Mouse (Mus musculus) CH12.LX (cell line): Measurements from ENCODE around the gene Dph6. TPM values are rescaled to one million over a fixed set of nuclear protein-coding genes. Genes with fewer than 3 reads are reported as not detected.

Source experiments
- DNase-seq: peaks from one replicate; pipeline ENCODE4 v3.0.0-alpha.2; 2013; ENCODE audit errors: extremely low read depth
- H3K27ac ChIP-seq: 2 replicates; pipeline ENCODE4 v1.5.1; 2012; ENCODE audit warnings: low read depth, mild to moderate bottlenecking, control low read depth, moderate library complexity; ENCODE audit not compliant: insufficient read depth
- H3K27me3 ChIP-seq: replicated peaks from 2 replicates; pipeline ENCODE3; 2012; ENCODE audit warnings: inconsistent platforms
- H3K36me3 ChIP-seq, 2 experiments: replicated peaks in 1 of 2; 2 replicates each; pipeline versions ENCODE3 to v1.6.1; 2012; ENCODE audit warnings: inconsistent platforms in 1 of 2, low read length in 1 of 2, mild to moderate bottlenecking in 1 of 2, mixed read lengths in 1 of 2, moderate library complexity in 1 of 2; ENCODE audit not compliant: control insufficient read depth in 1 of 2, insufficient read depth in 1 of 2
- H3K4me1 ChIP-seq, 2 experiments: 2 replicates each; pipeline ENCODE4 v1.6.1; 2012; ENCODE audit warnings: inconsistent platforms in 1 of 2, moderate library complexity in 1 of 2; ENCODE audit not compliant: insufficient read depth in 2 of 2, control insufficient read depth in 1 of 2
- H3K4me2 ChIP-seq: 2 replicates; pipeline ENCODE4 v1.6.1; 2012; ENCODE audit warnings: low read depth, mild to moderate bottlenecking, control low read depth; ENCODE audit not compliant: poor library complexity, insufficient read depth, severe bottlenecking
- H3K4me3 ChIP-seq, 3 experiments: fragments of 150-350 bp in 1 of 3; sonication (generic) in 1 of 3; replicated peaks in 1 of 3; 2 replicates each; pipeline versions ENCODE3 to v1.5.1; 2011 to 2012; ENCODE audit warnings: low read depth in 2 of 3, low read length in 2 of 3, mild to moderate bottlenecking in 2 of 3, moderate library complexity in 2 of 3, control low read depth in 1 of 3, improper control_type of control experiment in 1 of 3, inconsistent platforms in 1 of 3, mixed read lengths in 1 of 3; ENCODE audit not compliant: poor library complexity in 1 of 3
- H3K79me2 ChIP-seq: replicated peaks from 2 replicates; pipeline ENCODE4 v1.6.1; 2012; ENCODE audit warnings: mild to moderate bottlenecking, moderate library complexity; ENCODE audit not compliant: control insufficient read depth, poor library complexity, insufficient read depth, severe bottlenecking; ENCODE audit errors: extremely low read depth
- H3K9ac ChIP-seq: 2 replicates; pipeline ENCODE4 v1.6.1; 2012; ENCODE audit warnings: low read depth, mild to moderate bottlenecking, control low read depth, moderate library complexity; ENCODE audit not compliant: insufficient read depth
- H3K9me3 ChIP-seq: replicated peaks from 2 replicates; pipeline ENCODE3; 2012; ENCODE audit warnings: low read length, inconsistent platforms, mixed read lengths
- CHD1 ChIP-seq: IDR thresholded peaks from 2 replicates; pipeline ENCODE4 v1.6.1; 2012; ENCODE audit warnings: low read depth, low read length, improper control_type of control experiment, inconsistent platforms
- E2F4 ChIP-seq: IDR thresholded peaks from 2 replicates; pipeline ENCODE4 v1.6.1; 2011; ENCODE audit warnings: low read depth, low read length, improper control_type of control experiment; ENCODE audit not compliant: insufficient replicate concordance
- ETS1 ChIP-seq: conservative IDR thresholded peaks from 2 replicates; pipeline ENCODE4 v1.6.1; 2012; ENCODE audit warnings: low read depth, mild to moderate bottlenecking, inconsistent platforms, low read length, improper control_type of control experiment, moderate library complexity
- IRF4 ChIP-seq: IDR thresholded peaks from 2 replicates; pipeline ENCODE4 v1.6.1; 2014; ENCODE audit warnings: low read depth, mild to moderate bottlenecking, inconsistent platforms, low read length, improper control_type of control experiment
- JUN ChIP-seq: IDR thresholded peaks from 2 replicates; pipeline ENCODE4 v1.6.1; 2011; ENCODE audit warnings: low read depth, mild to moderate bottlenecking, low read length, improper control_type of control experiment, moderate library complexity; ENCODE audit not compliant: insufficient read depth
- KAT2A ChIP-seq: IDR thresholded peaks from 2 replicates; pipeline ENCODE4 v1.6.1; 2012; ENCODE audit warnings: low read length, improper control_type of control experiment, inconsistent platforms; ENCODE audit not compliant: insufficient replicate concordance
- MAFK ChIP-seq: IDR thresholded peaks from 2 replicates; pipeline ENCODE4 v1.6.1; 2011; ENCODE audit warnings: low read length, improper control_type of control experiment; ENCODE audit not compliant: insufficient replicate concordance
- MAX ChIP-seq: IDR thresholded peaks from 2 replicates; pipeline ENCODE4 v1.6.1; 2011; ENCODE audit warnings: low read length, improper control_type of control experiment
- MAZ ChIP-seq: IDR thresholded peaks from 2 replicates; pipeline ENCODE4 v1.6.1; 2012; ENCODE audit warnings: low read depth, mild to moderate bottlenecking, inconsistent platforms, low read length, improper control_type of control experiment, moderate library complexity
- MEF2A ChIP-seq: IDR thresholded peaks from 2 replicates; pipeline ENCODE4 v1.6.1; 2014; ENCODE audit warnings: low read depth, mild to moderate bottlenecking, inconsistent platforms, low read length, improper control_type of control experiment, borderline replicate concordance
- MXI1 ChIP-seq: IDR thresholded peaks from 2 replicates; pipeline ENCODE4 v1.6.1; 2011; ENCODE audit warnings: mild to moderate bottlenecking, low read depth, low read length, improper control_type of control experiment
- MYC ChIP-seq: IDR thresholded peaks from 2 replicates; pipeline ENCODE4 v1.6.1; 2011; ENCODE audit warnings: low read depth, mild to moderate bottlenecking, improper control_type of control experiment, low read length
- NRF1 ChIP-seq: IDR thresholded peaks from 2 replicates; pipeline ENCODE4 v1.6.1; 2014; ENCODE audit warnings: low read depth, mild to moderate bottlenecking, inconsistent platforms, low read length, improper control_type of control experiment, moderate library complexity
- UBTF ChIP-seq: IDR thresholded peaks from 2 replicates; pipeline ENCODE4 v1.6.1; 2012; ENCODE audit warnings: low read depth, mild to moderate bottlenecking, inconsistent platforms, low read length, improper control_type of control experiment, moderate library complexity
- ZKSCAN1 ChIP-seq: IDR thresholded peaks from 2 replicates; pipeline ENCODE4 v1.6.1; 2012; ENCODE audit warnings: low read depth, inconsistent platforms, low read length, improper control_type of control experiment, borderline replicate concordance
- ZMIZ1 ChIP-seq: IDR thresholded peaks from 2 replicates; pipeline ENCODE4 v1.6.1; 2012; ENCODE audit warnings: low read depth, mild to moderate bottlenecking, inconsistent platforms, low read length, improper control_type of control experiment
- dilution Hi-C: fragments of 300-500 bp; cut with MboI; formaldehyde crosslinking; loops from 2 replicates; pipeline ENCODE4 v1.14.3; 2020; ENCODE audit warnings: low sequenced_read_pairs; ENCODE audit not compliant: extremely low pct_unique_long_range_greater_than_20kb, extremely low pct_ligation_motif_present
- in situ Hi-C: fragments of 300-500 bp; cut with MboI; formaldehyde crosslinking; loops from 3 replicates; pipeline ENCODE4 v1.14.3; 2019; ENCODE audit warnings: low sequenced_read_pairs, low pct_ligation_motif_present, low pct_unique_long_range_greater_than_20kb, mixed read lengths
- polyA plus RNA-seq: library from polyadenylated mRNA; unstranded; fragments of >175 nt; gene quantifications from 2 replicates; pipeline ENCODE4 v1.2.1, GENCODE M21; 2012; ENCODE audit warnings: low read depth; ENCODE audit not compliant: insufficient read length
- total RNA-seq, 2 experiments: library from RNA; depleted of rRNA; stranded (reverse); fragments of 300-350 nt in 1 of 2; fragments of >200 nt in 1 of 2; gene quantifications; 2 replicates each; pipeline ENCODE4 v1.2.3; 2012 to 2014

Gene Dph6
- total and polyA plus RNA-seq, 3 experiments: 11.1 to 25.2 (median 18.3) TPM

GRCm38 (mm10) chr2:114687081-114687480, 32.3 kb upstream of the Dph6 start:
- no peak for DNase-seq
- Histone ChIP-seq H3K4me2 (no peak overlapping the region), H3K79me2 (no peaks in the 10 kb centered on the region), H3K9ac (no peak overlapping the region), H3K4me3 (no peak overlapping the region), H3K9me3 (no peaks in the 10 kb centered on the region), H3K4me1 (no peaks in the 10 kb centered on the region), H3K27me3 (no peaks in the 10 kb centered on the region), H3K36me3 (no peaks in the 10 kb centered on the region), H3K27ac (no peak overlapping the region)
- in situ Hi-C loops (no loop called here), dilution Hi-C loops (no loop called here)
- TF ChIP-seq MXI1 (no peak), JUN (no peak), ZMIZ1 (no peak), ZKSCAN1 (no peak), MEF2A (no peak), E2F4 (no peak), KAT2A (no peak), CHD1 (no peak), ETS1 (no peak), MYC (no peak), IRF4 (no peak), NRF1 (no peak), MAX (no peak), UBTF (no peak), MAFK (no peak), MAZ (no peak)

- Histone ChIP-seq H3K4me3 (no peak overlapping the region), H3K9me3 (no peaks in the 10 kb centered on the region), H3K79me2 (no peaks in the 10 kb centered on the region), H3K27me3 (no peaks in the 10 kb centered on the region), H3K4me2 (no peak overlapping the region), H3K27ac (no peak overlapping the region), H3K36me3 (no peaks in the 10 kb centered on the region), H3K4me1 (peaks cover 0 to 11% of the 10 kb centered on the region in 2 experiments; a peak in 2 of 4 replicates), H3K9ac (no peak overlapping the region)
- DNase-seq: peak; percentile 27
- dilution Hi-C loops: no loop called here
- in situ Hi-C loops: no loop called here
- TF ChIP-seq MEF2A: no peak
Measured at GRCm38 (mm10) chr2:114673831-114674230, 19.1 kb upstream of the Dph6 start.
